Mouse (Mus musculus): ENCODE data around the gene Llcfc1.

GRCm38 (mm10) chr6:41636178-41636577, 48.1 kb upstream of the Llcfc1 start, which contains the start of gene Trpv6:
- no peak for TF ChIP-seq CTCF (IDR thresholded peaks at IDR 0.05; ENCODE audit: low read depth)
- no peak for TF ChIP-seq EP300 (IDR thresholded peaks at IDR 0.05; ENCODE audit: low read depth)
